Mouse (Mus musculus) left cerebral cortex, adult 2 months (tissue): ENCODE data around the gene Sorcs3. TPM values are rescaled to one million over a fixed set of nuclear protein-coding genes. Genes with fewer than 3 reads are reported as not detected.

Experiments
- DNase-seq, 2 experiments: peaks; one replicate each; pipeline ENCODE4 v3.0.0; 2021 to 2022; ENCODE audit warnings: low spot score in 2 of 2, mixed read lengths in 1 of 2; ENCODE audit errors: extremely low spot score in 1 of 2
- H3K27ac ChIP-seq: fragments of 200-600 bp; 2 replicates; pipeline ENCODE4 v1.8.1; 2022
- H3K4me3 ChIP-seq: fragments of 200-600 bp; 2 replicates; pipeline ENCODE4 v1.8.1; 2022
- CTCF ChIP-seq: fragments of 200-600 bp; IDR thresholded peaks from 2 replicates; pipeline ENCODE4 v1.8.1; 2022; ENCODE audit warnings: antibody characterized with exemption, mild to moderate bottlenecking, moderate library complexity
- intact Hi-C: fragments of 180-260 bp; cut with DNase I; formaldehyde crosslinking; loops from one replicate; pipeline ENCODE4 v1.15.1; 2025
- total RNA-seq, 2 experiments: library from RNA; stranded (reverse); gene quantifications; 2 replicates each; pipeline ENCODE4 v1.2.3; 2021

The Sorcs3 gene
- total RNA-seq, 2 experiments from 2014 or later: 38.8 to 51.0 TPM

DNA sequence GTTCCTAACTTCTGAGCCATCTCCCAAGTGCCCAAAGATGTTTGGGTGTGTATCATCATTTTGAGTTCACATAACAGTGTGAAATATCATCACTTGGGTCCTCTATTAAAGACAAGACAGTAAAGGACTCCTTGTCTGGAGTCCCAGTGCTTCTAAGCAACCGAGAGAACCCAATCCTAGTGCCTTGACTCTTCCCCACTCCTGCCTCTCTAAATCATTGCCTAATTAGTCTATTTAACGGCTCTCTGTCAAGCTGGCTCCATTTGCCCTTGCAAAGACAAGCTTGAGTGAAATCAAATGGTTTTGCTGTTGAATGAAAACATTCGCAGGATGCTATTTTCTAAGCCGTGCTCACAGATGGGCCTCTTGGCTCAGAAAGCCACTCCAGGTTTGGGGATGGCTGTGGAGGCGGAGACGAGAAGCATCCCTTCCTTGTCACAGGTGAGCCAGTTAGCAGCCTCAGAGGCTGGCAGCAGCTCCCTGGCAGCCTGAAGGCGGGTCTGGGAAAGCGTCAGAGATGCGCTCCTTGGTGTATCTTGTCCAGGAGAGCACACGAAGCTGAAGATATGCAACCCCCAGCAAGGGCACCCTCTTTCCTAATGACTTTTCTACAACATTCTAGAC, 79.9 kb downstream of the Sorcs3 start:
- Histone ChIP-seq H3K4me3 (no peak overlapping the region), H3K27ac (no peak overlapping the region)
- TF ChIP-seq CTCF: no peak
- intact Hi-C loops: no loop called here
- DNase-seq: peak in 1 of 2 experiments; percentile 54

DNA sequence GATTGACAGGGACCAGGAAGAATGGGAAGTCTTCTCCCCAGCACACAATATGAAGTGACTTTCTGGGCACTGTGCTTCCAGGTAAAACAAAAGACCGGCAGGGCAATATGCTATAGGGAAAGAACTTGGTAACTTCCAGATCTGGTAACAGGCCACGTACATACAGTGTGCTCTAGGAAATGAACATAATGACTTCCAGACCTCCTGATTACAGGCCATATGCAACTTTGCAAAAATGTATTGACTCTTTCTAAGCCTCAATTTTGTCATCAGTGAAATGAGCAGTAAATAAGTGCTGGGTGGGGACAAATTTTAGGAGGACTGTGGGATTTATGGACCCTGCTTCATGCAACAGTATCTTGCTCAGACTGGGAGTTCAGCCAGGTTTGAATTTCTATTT, 88.4 kb downstream of the Sorcs3 start:
- Histone ChIP-seq H3K4me3 (no peak overlapping the region), H3K27ac (no peak overlapping the region)
- no peak for DNase-seq
- TF ChIP-seq CTCF: no peak
- intact Hi-C loops: no loop called here

DNA sequence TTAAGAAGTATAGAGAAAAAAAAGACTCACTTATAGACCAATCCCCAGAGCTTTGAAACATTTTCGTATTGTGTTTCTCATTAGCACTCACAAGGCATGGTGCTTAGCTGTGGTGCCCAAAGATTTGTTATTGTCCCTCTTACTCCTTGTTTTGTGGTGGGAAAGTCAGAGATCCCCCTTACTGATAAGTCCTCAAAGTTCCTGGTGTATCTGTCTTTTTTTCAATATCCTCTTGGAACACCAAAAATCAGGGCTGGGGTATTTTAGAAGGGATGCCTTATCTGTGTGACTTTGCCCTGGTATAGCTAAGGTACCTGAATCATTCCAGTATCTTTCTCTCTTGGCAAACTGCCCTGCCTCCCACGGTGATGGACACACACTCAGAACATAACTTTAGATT, 92.6 kb downstream of the Sorcs3 start:
- intact Hi-C loops: no loop called here
- Histone ChIP-seq H3K27ac (no peak overlapping the region), H3K4me3 (no peak overlapping the region)
- TF ChIP-seq CTCF: no peak
- no peak for DNase-seq

DNA sequence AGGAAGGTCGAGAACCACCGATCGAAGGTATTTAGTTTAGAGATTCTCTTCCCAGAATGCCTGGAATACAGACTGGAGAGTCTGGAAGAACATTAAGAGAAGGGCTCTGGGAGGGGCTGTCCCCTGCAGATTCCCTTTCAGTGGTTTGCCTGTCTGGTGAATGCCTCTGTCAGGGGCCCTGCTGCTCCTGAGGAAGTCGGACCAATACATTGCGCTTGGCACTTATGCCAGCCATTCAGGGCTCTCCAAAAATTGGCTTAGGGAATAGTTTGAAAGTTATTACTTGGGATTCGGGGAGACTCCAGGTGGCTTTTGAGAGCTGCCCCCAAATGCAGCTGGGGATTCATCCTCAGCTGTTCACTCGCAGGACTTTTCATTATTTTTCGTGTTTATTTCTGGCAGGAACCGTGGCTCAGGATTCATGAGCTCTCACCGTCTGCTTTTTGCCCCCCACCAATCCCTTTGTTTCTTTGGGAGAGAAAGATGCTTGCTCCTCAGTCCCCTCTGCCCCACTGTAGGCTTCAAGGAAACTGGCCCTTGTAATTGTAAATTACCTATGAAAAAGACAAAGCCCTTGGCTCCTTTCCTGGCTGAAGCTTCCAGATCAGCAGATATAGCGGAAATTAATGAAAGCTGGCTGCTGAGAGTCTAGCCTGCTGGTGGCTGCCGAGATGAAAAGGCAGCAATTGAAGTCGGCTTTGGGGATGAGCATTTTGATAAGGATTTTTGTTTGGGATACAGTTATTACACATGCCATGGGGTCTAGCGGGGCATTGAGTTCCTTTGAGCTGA, 94.8 kb downstream of the Sorcs3 start:
- intact Hi-C loops: no loop called here
- TF ChIP-seq CTCF: no peak
- no peak for DNase-seq
- Histone ChIP-seq H3K27ac (no peak overlapping the region), H3K4me3 (no peak overlapping the region)

DNA sequence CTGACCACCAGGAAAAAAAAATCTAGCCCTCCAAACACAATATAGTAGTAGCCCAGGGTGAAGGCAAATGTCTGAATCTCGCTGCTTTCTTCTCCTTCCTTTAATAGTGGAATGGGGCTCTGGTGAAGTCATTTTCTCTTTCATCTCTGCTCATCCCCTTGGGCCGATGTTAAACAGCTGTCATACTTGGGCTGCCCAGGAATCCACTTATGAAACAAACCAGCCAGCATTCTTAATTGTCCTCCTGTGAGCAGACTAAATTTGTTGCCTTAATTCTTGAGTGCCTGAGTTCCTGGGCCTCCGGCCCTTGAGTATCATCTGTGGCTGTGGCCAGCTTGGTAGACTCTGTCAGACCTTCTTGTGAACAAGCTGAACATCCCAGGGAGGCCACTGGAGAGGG, 95.5 kb downstream of the Sorcs3 start:
- DNase-seq: no peak
- Histone ChIP-seq H3K4me3 (no peak overlapping the region), H3K27ac (no peak overlapping the region)
- intact Hi-C loops: no loop called here
- no peak for TF ChIP-seq CTCF

DNA sequence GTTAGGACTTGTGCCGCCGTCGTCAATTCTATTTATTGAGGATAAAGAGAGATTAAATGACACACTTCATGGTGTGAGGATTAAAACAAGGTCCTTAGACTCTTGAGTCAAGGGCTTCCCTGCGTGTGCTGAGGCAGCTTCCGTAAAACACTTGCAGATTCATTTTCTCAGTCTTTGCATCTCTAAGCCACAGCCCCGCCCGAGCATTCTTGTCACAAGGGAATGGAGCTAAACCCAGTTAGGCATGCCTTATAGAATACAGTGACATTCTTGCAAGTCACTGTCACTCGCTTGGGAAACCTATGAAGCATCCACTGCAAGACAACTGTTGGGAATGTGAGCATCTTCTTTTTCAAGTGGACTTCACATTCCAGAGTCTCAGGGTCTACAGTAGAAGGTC, 102.5 kb downstream of the Sorcs3 start:
- TF ChIP-seq CTCF: no peak
- DNase-seq: no peak
- no peak overlapping the region for H3K27ac ChIP-seq
- intact Hi-C loops: no loop called here
- H3K4me3 ChIP-seq: no peak overlapping the region

DNA sequence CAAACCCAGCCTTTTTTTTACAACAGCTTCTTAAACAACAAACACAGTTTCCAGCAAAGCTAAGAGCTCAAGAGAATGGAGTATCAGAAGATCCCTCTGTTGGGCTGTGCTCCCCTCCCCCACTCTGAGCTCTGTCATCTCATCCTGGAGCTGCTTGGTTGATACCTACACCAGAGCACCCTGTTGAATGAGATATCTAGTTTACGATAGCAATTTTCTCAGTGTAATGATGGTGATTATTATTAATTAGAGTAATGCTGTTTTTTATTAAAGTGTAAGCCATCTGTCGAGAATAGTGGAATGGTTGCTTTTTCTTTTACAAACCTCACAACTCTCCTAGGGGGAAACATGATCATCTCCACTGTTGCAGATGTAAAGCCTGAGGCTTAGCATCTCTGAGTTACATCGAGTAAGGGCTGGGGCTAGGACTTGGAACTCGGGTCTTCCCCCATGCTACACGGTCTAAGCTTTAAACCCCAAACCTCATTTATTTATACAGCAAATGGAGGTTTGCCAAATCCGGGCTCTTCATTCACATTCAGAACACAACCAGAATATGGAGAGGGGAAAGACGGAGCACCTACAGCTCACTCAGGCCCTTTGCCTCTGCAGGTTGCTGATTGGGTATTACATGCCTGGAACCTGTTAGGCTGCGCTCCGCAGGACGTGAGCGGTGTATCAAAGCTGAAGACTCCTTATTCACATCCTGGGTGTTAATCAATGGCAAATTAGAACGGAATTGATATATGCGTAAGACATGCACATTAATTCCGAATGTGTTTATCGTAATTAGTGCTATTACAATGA, 103.9 kb downstream of the Sorcs3 start:
- Histone ChIP-seq H3K27ac (no peak overlapping the region), H3K4me3 (no peak overlapping the region)
- no peak for DNase-seq
- intact Hi-C loops: no loop called here
- no peak for TF ChIP-seq CTCF

DNA sequence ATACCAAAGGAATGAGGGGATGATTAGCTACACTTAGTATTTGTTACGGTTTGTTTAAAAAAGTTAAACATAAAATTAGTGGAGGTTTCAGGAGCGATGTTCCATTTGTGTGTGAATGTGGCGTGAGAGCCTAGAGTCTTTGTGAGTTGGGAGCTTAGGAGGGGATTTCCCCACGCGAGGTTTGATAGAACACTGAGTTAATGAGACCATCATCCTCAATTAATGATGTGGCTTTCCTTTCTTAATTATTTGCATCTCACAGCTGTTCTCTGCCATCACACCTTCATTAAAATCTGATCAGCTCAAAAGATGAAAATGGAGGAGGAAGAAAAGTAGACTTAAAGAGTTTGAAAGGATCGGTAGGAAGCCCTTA, 104.5 kb downstream of the Sorcs3 start:
- no peak for TF ChIP-seq CTCF
- no peak overlapping the region for H3K27ac ChIP-seq
- intact Hi-C loops: no loop called here
- H3K4me3 ChIP-seq: no peak overlapping the region
- DNase-seq: no peak

DNA sequence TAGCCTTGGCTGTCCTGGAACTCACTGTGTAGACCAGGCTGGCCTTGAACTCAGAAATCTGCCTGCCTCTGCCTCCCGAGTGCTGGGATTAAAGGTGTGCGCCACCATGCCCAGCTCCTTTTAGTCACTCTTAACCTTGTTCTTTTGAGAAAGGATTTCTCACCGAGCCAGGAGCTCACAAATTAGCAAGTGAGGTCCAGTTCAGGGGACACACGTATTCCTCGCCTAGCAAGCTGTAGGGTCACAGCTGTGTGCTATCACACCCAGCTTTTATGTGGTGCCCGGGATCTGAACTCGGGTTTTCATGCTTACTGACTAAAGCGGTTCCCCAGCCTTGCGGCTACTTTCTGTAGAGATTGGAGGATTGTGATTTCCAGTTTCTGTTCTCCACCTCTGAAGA, 108.0 kb downstream of the Sorcs3 start:
- Histone ChIP-seq H3K4me3 (no peak overlapping the region), H3K27ac (no peak overlapping the region)
- no peak for TF ChIP-seq CTCF
- DNase-seq: no peak
- intact Hi-C loops: no loop called here

DNA sequence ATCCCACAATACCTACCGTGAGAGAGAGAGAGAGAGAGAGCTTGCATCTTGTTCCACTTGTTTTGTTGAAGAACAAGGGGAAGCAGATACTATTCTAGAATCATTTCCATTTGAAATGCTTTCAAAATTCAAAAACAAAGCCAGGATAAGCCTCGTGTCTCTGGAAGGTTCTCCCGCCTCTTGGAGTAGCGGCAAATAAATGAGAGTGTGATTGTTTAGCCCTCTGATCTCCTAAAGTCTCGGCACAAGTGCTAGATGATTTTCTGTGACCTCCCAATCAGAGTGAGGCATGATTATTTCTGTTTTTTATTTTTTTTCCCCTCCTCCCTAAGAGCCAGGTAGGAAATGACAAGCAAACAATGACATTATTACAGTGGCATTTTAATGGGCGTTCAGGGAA, 121.3 kb downstream of the Sorcs3 start:
- no peak for TF ChIP-seq CTCF
- H3K4me3 ChIP-seq: no peak overlapping the region
- DNase-seq: no peak
- H3K27ac ChIP-seq: no peak overlapping the region
- intact Hi-C loops: no loop called here

DNA sequence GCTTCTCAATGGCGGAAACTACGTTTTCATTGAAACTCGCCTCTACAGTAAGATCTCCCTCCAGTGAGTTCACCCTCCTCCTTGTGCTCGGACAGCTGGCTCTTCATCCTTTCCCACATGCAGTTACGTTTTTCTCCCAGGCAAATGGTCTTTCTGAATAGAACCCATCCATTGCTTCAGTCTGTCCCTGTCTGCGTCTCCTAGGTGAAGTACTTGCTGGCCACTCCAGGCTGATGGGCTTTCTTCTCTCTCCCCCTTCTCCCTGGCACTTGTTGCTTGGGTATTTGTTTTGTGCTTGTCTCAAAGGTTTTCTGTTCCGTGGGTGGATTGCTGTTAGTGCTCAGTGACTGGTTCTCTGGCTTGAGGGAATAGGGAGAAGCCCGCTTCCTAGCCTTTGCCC, 122.3 kb downstream of the Sorcs3 start:
- Histone ChIP-seq H3K27ac (no peak overlapping the region), H3K4me3 (no peak overlapping the region)
- TF ChIP-seq CTCF: no peak
- no peak for DNase-seq
- intact Hi-C loops: no loop called here

DNA sequence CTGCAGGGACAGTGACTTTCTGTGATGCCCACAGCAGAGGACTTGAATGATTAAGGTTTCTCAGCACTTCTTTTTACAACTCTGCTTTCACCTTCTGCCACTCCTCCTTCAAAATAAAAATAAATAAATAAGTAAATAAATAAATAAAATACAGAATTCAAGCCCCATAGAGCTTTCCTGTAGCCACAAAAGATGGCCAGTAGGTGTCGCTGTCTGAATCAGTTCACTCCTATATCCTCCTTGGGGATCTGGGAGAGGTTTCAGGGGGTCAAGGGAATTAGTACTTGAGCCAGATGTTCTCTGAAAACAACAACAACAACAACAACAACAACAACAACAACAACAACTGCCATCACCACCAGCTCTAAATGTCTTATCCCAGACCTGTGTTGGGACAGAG, 125.8 kb downstream of the Sorcs3 start:
- DNase-seq: no peak
- no peak overlapping the region for H3K27ac ChIP-seq
- no peak overlapping the region for H3K4me3 ChIP-seq
- intact Hi-C loops: loop anchor here (5.0 kb wide), 1 partner anchor 61 kb away; no protein-coding TSS in a partner anchor
- peak; percentile 57 for TF ChIP-seq CTCF
